Mouse (Mus musculus) frontal cortex, postnatal 14 days (tissue): ENCODE measurements around the gene Nmnat3.

Source experiments
- DNase-seq, 2 experiments: peaks; one replicate each; pipeline ENCODE4 v3.0.0; 2022; ENCODE audit warnings: low spot score in 2 of 2

Nmnat3 gene

GRCm38 (mm10) chr9:98311316-98311965, 24.2 kb downstream of the Nmnat3 start:
- no peak for DNase-seq

GRCm38 (mm10) chr9:98312622-98313374, 25.6 kb downstream of the Nmnat3 start:
- DNase-seq: no peak

GRCm38 (mm10) chr9:98313587-98313986, 26.4 kb downstream of the Nmnat3 start:
- DNase-seq: no peak

- no peak for DNase-seq
These were observed 26.9 kb downstream of the Nmnat3 start for GRCm38 (mm10) chr9:98314059-98314650.

- no peak for DNase-seq
These were observed 30.7 kb downstream of the Nmnat3 start for GRCm38 (mm10) chr9:98317897-98318296.

- no peak for DNase-seq
These were observed 31.6 kb downstream of the Nmnat3 start for GRCm38 (mm10) chr9:98318875-98319274.

GRCm38 (mm10) chr9:98320785-98321184, 33.5 kb downstream of the Nmnat3 start:
- DNase-seq: no peak

GRCm38 (mm10) chr9:98326088-98326487, 38.9 kb downstream of the Nmnat3 start:
- no peak for DNase-seq

GRCm38 (mm10) chr9:98328415-98329176, 41.4 kb downstream of the Nmnat3 start:
- no peak for DNase-seq

GRCm38 (mm10) chr9:98329274-98330105, 42.3 kb downstream of the Nmnat3 start:
- peak; percentile 19 to 29 for DNase-seq

- no peak for DNase-seq
These were observed 46.1 kb downstream of the Nmnat3 start for GRCm38 (mm10) chr9:98333219-98333754.

GRCm38 (mm10) chr9:98337881-98338769, 50.9 kb downstream of the Nmnat3 start:
- DNase-seq: no peak

GRCm38 (mm10) chr9:98339971-98340370, 52.7 kb downstream of the Nmnat3 start:
- DNase-seq: no peak

- DNase-seq: no peak
These were observed 53.2 kb downstream of the Nmnat3 start for GRCm38 (mm10) chr9:98340427-98340826.

- no peak for DNase-seq
These were observed 58.6 kb downstream of the Nmnat3 start for GRCm38 (mm10) chr9:98345840-98346239.

- no peak for DNase-seq
These were observed 59.0 kb downstream of the Nmnat3 start for GRCm38 (mm10) chr9:98346240-98346639.

GRCm38 (mm10) chr9:98347021-98347420, 59.8 kb downstream of the Nmnat3 start:
- DNase-seq: no peak

- no peak for DNase-seq
These were observed 63.3 kb downstream of the Nmnat3 start for GRCm38 (mm10) chr9:98350318-98351144.

GRCm38 (mm10) chr9:98352332-98352731, 65.1 kb downstream of the Nmnat3 start:
- DNase-seq: no peak
